Mouse (Mus musculus): ENCODE measurements around the gene Evi5l.
"Not testable (repeated sequence)": the region's sequence is repeated elsewhere in the genome, so short reads cannot be mapped to it uniquely, and the experiment has no call there.

The Evi5l gene

GRCm38 (mm10) chr8:4239193-4239890 lies 73.0 kb downstream of the Evi5l start:
- DNase-seq (ENCODE audit: low read depth): no peak

GRCm38 (mm10) chr8:4245061-4245460 lies 78.7 kb downstream of the Evi5l start:
- DNase-seq (ENCODE audit: low read depth): no peak

GRCm38 (mm10) chr8:4245737-4246136 lies 79.4 kb downstream of the Evi5l start:
- no peak for DNase-seq (ENCODE audit: low read depth)

GRCm38 (mm10) chr8:4247241-4247640 lies 80.9 kb downstream of the Evi5l start:
- no peak for DNase-seq (ENCODE audit: low read depth)

GRCm38 (mm10) chr8:4247951-4248540 lies 81.7 kb downstream of the Evi5l start, which contains the start of gene Tgfbr3l:
Gene Tgfbr3l, plus strand, starts transcription at chr8:4248214.
- no peak for DNase-seq (ENCODE audit: low read depth)

- no peak for DNase-seq (ENCODE audit: low read depth)
Observed at GRCm38 (mm10) chr8:4249213-4249612, 82.8 kb downstream of the Evi5l start.

- DNase-seq (ENCODE audit: low read depth): no peak
Observed at GRCm38 (mm10) chr8:4250306-4250970, 84.1 kb downstream of the Evi5l start.

GRCm38 (mm10) chr8:4252116-4252760 lies 85.9 kb downstream of the Evi5l start:
- DNase-seq (ENCODE audit: low read depth): no peak

GRCm38 (mm10) chr8:4252934-4253841 lies 86.8 kb downstream of the Evi5l start, which contains the start of gene Snapc2:
Gene Snapc2, plus strand, starts transcription at chr8:4253080.
- DNase-seq (ENCODE audit: low read depth): no peak

- DNase-seq (ENCODE audit: low read depth): no peak
Observed at GRCm38 (mm10) chr8:4254001-4254400, 87.6 kb downstream of the Evi5l start.

- not testable (repeated sequence) for DNase-seq (ENCODE audit: low read depth)
Observed at GRCm38 (mm10) chr8:4255471-4255870, 89.1 kb downstream of the Evi5l start.

GRCm38 (mm10) chr8:4256911-4257310 lies 90.5 kb downstream of the Evi5l start:
- no peak for DNase-seq (ENCODE audit: low read depth)

- DNase-seq (ENCODE audit: low read depth): no peak
Observed at GRCm38 (mm10) chr8:4257350-4257749, 91.0 kb downstream of the Evi5l start.

GRCm38 (mm10) chr8:4258233-4258632 lies 91.9 kb downstream of the Evi5l start:
- no peak for DNase-seq (ENCODE audit: low read depth)

GRCm38 (mm10) chr8:4258678-4259077 lies 92.3 kb downstream of the Evi5l start:
- no peak for DNase-seq (ENCODE audit: low read depth)

- DNase-seq (ENCODE audit: low read depth): no peak
Observed at GRCm38 (mm10) chr8:4259125-4259804, 92.9 kb downstream of the Evi5l start, which contains the start of gene Ctxn1. Gene Ctxn1, minus strand, starts transcription at chr8:4259274.

- no peak for DNase-seq (ENCODE audit: low read depth)
Observed at GRCm38 (mm10) chr8:4259805-4260170, 93.4 kb downstream of the Evi5l start.
